Mouse (Mus musculus): ENCODE results near the gene Tcf20.

Tcf20 gene

GRCm38 (mm10) chr15:82924679-82925425, 62.8 kb downstream of the Tcf20 start:
- 14% methylated on average over 10 of the region's 11 CpGs for WGBS

GRCm38 (mm10) chr15:82923531-82923930, 64.1 kb downstream of the Tcf20 start:
- WGBS: 62% methylated on average over 5 of the region's 5 CpGs

GRCm38 (mm10) chr15:82922755-82923154, 64.9 kb downstream of the Tcf20 start:
- WGBS: 56% methylated on average over 4 of the region's 4 CpGs

- 19% methylated on average over 12 of the region's 12 CpGs for WGBS
These were observed 65.6 kb downstream of the Tcf20 start for GRCm38 (mm10) chr15:82922052-82922451.

GRCm38 (mm10) chr15:82921559-82921958, 66.1 kb downstream of the Tcf20 start:
- WGBS: 24% methylated on average over 1 of the region's 1 CpGs

GRCm38 (mm10) chr15:82920895-82921515, 66.7 kb downstream of the Tcf20 start:
- 36% methylated on average over 13 of the region's 13 CpGs for WGBS

GRCm38 (mm10) chr15:82917965-82918364, 69.7 kb downstream of the Tcf20 start:
- WGBS: 38% methylated on average over 3 of the region's 3 CpGs

- WGBS: 18% methylated on average over 28 of the region's 28 CpGs
These were observed 70.3 kb downstream of the Tcf20 start for GRCm38 (mm10) chr15:82917207-82917844.

- WGBS: 60% methylated on average over 3 of the region's 3 CpGs
These were observed 73.2 kb downstream of the Tcf20 start for GRCm38 (mm10) chr15:82914455-82914854.

- WGBS: 7% methylated on average over 13 of the region's 13 CpGs
These were observed 75.7 kb downstream of the Tcf20 start for GRCm38 (mm10) chr15:82911965-82912337.

GRCm38 (mm10) chr15:82911001-82911964, 76.4 kb downstream of the Tcf20 start:
- 18% methylated on average over 44 of the region's 44 CpGs for WGBS

- 95% methylated on average over 2 of the region's 2 CpGs for WGBS
These were observed 77.1 kb downstream of the Tcf20 start for GRCm38 (mm10) chr15:82910596-82910995.

GRCm38 (mm10) chr15:82909791-82910190, 77.9 kb downstream of the Tcf20 start:
- 90% methylated on average over 4 of the region's 4 CpGs for WGBS

GRCm38 (mm10) chr15:82908521-82908920, 79.2 kb downstream of the Tcf20 start:
- 30% methylated on average over 2 of the region's 2 CpGs for WGBS

- WGBS: 71% methylated on average over 5 of the region's 5 CpGs
These were observed 80.4 kb downstream of the Tcf20 start for GRCm38 (mm10) chr15:82907306-82907705.

GRCm38 (mm10) chr15:82906574-82907061, 81.1 kb downstream of the Tcf20 start:
- 53% methylated on average over 7 of the region's 7 CpGs for WGBS

GRCm38 (mm10) chr15:82905431-82906395, 82.0 kb downstream of the Tcf20 start:
- 81% methylated on average over 8 of the region's 8 CpGs for WGBS

GRCm38 (mm10) chr15:82904526-82904925, 83.1 kb downstream of the Tcf20 start:
- 55% methylated on average over 7 of the region's 7 CpGs for WGBS

- WGBS: 76% methylated on average over 4 of the region's 4 CpGs
These were observed 85.2 kb downstream of the Tcf20 start for GRCm38 (mm10) chr15:82902521-82902920.

- WGBS: 23% methylated on average over 6 of the region's 6 CpGs
These were observed 86.4 kb downstream of the Tcf20 start for GRCm38 (mm10) chr15:82901306-82901705.

Measured in cerebral cortex, adult 2 months (tissue).